Mouse (Mus musculus): Measurements from ENCODE around the gene Tenm4. TPM values are rescaled to one million over a fixed set of nuclear protein-coding genes. Genes with fewer than 3 reads are reported as not detected.

The Tenm4 gene
- polyA plus RNA-seq, 1 experiment from 2014 or later, result 62.8 TPM

DNA sequence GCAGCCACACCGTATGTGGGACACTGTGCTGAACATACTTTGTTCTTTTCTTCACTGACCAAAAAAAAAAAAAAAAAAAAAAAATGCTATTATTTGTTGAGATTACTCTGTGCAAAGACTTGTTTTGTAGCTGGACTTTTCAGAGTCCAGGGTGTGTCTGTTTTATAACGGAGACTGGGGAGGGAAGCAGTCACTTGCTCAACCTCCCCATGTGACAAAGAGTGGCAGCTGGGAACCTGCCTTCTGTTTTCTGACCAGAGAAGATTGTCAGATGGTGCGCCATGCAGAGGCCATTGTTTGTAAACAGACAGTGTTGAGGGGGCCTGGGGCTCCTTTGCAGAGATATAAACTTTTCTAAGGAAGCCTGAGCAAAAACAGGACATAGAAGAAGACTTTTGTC, 17.0 kb upstream of the Tenm4 start:
- ATAC-seq (ENCODE audit: insufficient number of reproducible peaks, insufficient read depth, low FRiP score, low TSS enrichment), result no peak
- Histone ChIP-seq H3K4me1 (no peaks in the 10 kb centered on the region), H3K27me3 (no peaks in the 10 kb centered on the region)

DNA sequence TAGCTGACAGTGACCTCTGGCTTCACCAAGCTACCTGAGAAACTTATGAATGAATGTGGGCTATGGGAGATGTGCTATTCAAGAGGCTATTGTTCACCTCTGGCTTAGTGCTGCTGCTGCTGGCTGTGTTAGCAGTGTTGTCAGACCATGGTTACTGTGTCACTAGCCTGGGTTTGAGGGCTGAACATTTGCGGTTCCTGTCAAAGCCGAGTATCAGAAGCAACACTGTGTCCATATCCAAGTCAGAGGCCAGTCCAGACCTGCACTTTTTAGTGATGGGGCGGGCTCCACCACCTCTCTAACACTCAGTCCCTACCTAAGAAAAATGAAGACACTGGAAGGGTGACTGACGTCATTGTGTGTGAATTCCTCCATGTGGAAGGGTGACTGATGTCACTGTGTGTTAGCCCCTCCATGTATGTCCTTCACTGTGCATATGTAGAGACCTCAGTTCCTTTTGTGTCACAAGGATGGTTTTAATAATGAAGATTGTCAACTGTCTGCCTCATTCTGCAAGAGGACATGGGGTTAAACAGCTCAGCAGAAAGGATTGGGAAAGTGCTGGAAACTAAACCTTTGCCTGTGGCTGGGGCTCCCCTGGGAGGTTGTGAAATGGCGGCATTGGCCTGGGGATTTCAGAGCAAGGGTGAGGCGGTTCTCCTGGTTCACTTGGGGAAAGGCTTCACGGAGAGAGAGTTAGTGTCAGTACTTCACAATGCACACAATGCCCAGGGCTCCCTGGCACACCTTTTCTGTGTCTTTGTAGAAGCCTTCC, 14.4 kb upstream of the Tenm4 start:
- Histone ChIP-seq H3K4me1 (no peaks in the 10 kb centered on the region), H3K4me2 (replicated peaks) (no peak overlapping the region), H3K27me3 (no peaks in the 10 kb centered on the region), H3K9ac (no peak overlapping the region), H3K27ac (no peak overlapping the region), H3K9me3 (no peaks in the 10 kb centered on the region), H3K36me3 (no peaks in the 10 kb centered on the region), H3K4me3 (no peak overlapping the region)
- no peak for ATAC-seq (ENCODE audit: insufficient number of reproducible peaks, insufficient read depth, low FRiP score, low TSS enrichment)
- WGBS, result 77% methylated on average over 7 of the region's 7 CpGs

More for the DNA sequence above, 17.0 kb upstream of the Tenm4 start:
- no peaks in the 10 kb centered on the region for H3K9me3 ChIP-seq
- no peak overlapping the region for H3K4me3 ChIP-seq
- 83% methylated on average over 3 of the region's 3 CpGs for WGBS
- H3K27ac ChIP-seq, result no peak overlapping the region
- H3K9ac ChIP-seq, result no peak overlapping the region
- no peak overlapping the region for H3K4me2 ChIP-seq (replicated peaks)
- H3K36me3 ChIP-seq, result no peaks in the 10 kb centered on the region

DNA sequence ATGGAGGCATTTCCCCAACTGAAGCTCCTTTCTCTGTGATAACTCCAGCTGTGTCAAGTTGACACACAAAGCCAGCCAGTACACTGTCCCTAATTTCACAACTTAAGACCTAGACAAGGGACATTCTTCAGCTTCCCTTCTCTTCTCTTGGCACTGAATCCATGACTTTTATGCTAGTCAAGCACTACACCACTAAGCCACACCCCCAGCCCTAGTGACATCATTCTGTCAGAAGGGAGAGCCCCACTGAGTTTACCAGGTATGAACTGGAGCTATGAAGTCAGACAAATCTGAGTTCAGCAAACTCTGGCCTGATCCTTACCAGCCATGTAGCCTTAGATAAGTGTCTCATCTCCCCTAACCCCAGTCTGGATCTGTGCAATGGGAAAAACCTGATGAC, 6.9 kb upstream of the Tenm4 start:
- no peaks in the 10 kb centered on the region for H3K9me3 ChIP-seq
- H3K4me3 ChIP-seq, result no peak overlapping the region
- H3K4me1 ChIP-seq, result 0 out of 2 replicates have a peak, but pooled peaks cover 4% of the 10 kb centered on the region
- no peak overlapping the region for H3K4me2 ChIP-seq (replicated peaks)
- no peak overlapping the region for H3K9ac ChIP-seq
- H3K27ac ChIP-seq, result no peak overlapping the region
- ATAC-seq (ENCODE audit: insufficient number of reproducible peaks, insufficient read depth, low FRiP score, low TSS enrichment), result no peak
- no peaks in the 10 kb centered on the region for H3K36me3 ChIP-seq
- H3K27me3 ChIP-seq, result no peaks in the 10 kb centered on the region

DNA sequence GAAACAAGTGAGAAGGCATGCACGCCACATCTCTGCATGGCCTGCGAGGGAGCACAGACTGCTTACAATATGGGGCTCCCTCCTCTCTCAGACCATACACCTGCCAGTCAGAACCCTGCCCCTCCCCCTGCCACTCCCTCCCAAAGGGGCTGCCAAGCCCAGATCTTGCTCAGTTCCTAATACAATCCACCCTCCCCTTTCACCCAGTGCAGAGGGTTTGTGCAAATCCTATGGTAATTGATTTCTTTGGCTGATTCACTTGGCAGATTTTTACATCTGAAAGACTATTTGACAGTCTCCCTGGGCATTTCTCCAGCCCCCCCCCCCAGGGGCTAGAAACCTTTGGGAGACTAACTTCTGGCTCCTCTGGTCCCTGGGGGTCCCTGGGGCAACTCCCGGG, 2.1 kb upstream of the Tenm4 start:
- Histone ChIP-seq H3K4me1 (peaks cover 13% of the 10 kb centered on the region; the same call in 1 of the 2 replicates), H3K9ac (no peak overlapping the region), H3K4me2 (replicated peaks) (no peak overlapping the region), H3K27ac (no peak overlapping the region), H3K27me3 (no peaks in the 10 kb centered on the region), H3K4me3 (no peak overlapping the region), H3K9me3 (no peaks in the 10 kb centered on the region), H3K36me3 (no peaks in the 10 kb centered on the region)
- no peak for ATAC-seq (ENCODE audit: insufficient number of reproducible peaks, insufficient read depth, low FRiP score, low TSS enrichment)
- WGBS, result 31% methylated on average over 3 of the region's 3 CpGs

DNA sequence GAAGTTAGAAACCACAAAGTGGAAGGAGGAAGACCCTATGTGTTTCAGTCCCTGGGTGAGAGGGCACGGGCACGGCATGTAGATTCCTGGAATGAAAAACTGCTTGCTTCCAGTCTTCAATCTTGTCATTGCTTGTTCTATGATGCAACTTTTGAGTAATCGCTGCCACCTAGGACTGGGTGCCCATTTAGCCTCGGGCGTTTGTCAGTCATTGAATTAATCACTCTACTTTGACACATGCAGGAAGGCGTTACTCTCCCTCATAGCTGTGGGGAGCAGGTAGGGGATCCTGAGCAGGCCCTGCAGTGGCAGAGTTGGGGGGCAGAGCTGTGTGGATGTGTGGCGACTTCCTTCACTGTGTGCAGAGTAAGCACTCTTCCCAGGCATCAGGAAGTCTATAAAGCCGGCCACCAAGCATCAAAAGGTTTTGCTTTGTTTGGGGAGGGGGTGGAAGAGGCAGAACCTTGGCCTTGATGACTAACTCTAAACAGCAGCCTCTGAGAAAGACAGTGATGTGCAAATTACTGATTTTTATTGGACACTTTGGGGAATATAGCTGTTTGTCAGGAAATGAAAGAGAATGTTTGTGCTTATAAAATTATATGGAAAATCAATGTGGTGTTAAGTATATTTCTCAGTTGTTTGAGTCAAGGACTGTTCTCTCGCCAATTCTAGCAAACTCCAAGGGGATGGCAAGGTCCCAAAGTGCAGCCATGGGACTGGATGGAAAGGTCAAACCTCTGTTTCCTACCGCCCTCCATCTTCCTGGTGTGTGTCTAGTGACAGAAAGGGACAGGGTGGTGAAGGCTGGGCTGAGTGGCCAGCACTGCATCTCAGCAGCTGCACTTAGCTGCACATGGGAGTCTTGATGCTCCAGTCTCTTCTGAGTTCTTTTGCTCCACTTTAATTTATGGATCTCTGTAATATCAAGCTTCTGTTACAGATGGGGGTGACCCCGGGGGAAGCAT, 834 bp downstream of the Tenm4 start:
- Histone ChIP-seq H3K36me3 (no peaks in the 10 kb centered on the region), H3K4me1 (peaks cover 13% of the 10 kb centered on the region; the same call in 1 of the 2 replicates), H3K9ac (no peak overlapping the region), H3K4me3 (no peak overlapping the region), H3K27me3 (no peaks in the 10 kb centered on the region), H3K4me2 (replicated peaks) (peak overlapping the region; percentile 16), H3K9me3 (no peaks in the 10 kb centered on the region), H3K27ac (no peak overlapping the region)
- 56% methylated on average over 11 of the region's 11 CpGs for WGBS
- ATAC-seq (ENCODE audit: insufficient number of reproducible peaks, insufficient read depth, low FRiP score, low TSS enrichment), result no peak

DNA sequence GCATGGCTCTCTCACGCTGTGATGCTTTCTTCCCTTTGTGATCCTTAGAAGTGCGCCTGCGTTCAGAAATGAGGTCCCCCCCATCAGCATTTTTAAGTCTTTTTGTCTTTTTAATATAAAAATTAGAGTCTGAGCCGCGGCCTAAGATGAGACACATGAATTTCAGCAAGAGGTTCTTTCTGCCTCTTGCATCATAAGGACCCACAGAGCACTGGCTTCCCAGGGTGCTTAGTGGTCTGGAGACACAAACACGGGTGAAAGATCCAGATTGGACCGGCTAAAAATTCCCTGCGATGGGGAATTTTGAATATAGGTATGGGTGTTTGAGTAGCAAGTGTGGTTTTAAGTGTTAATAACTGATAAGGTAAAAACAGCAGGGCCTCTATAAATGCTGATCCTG, 5.7 kb downstream of the Tenm4 start:
- Histone ChIP-seq H3K9me3 (no peaks in the 10 kb centered on the region), H3K4me1 (peaks cover 2% of the 10 kb centered on the region; the same call in 1 of the 2 replicates), H3K9ac (no peak overlapping the region), H3K4me2 (replicated peaks) (no peak overlapping the region), H3K36me3 (no peaks in the 10 kb centered on the region), H3K27ac (no peak overlapping the region), H3K4me3 (no peak overlapping the region), H3K27me3 (no peaks in the 10 kb centered on the region)
- 84% methylated on average over 8 of the region's 8 CpGs for WGBS
- ATAC-seq (ENCODE audit: insufficient number of reproducible peaks, insufficient read depth, low FRiP score, low TSS enrichment), result no peak

DNA sequence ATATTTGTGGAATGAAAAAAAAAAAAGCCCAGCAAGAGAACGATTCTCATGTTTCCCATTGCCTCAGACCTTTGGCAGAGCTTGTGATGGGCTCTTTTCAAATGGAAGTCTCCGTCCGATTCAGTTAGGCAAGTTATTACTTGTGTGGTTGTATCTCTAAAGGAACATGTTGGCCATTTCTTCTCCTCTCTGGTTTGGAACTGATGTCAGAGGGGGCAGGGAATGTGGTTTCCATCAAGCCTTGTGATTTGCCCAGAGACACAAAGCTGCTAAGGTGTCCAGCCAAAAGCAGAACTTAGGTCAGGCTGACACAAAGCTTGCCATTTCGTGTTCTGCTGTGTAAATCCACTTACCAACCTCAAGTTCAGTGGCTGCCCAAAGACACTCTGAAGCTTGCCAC, 10.7 kb downstream of the Tenm4 start:
- Histone ChIP-seq H3K4me3 (no peak overlapping the region), H3K4me1 (no peaks in the 10 kb centered on the region), H3K9ac (no peak overlapping the region), H3K27ac (no peak overlapping the region), H3K27me3 (no peaks in the 10 kb centered on the region), H3K36me3 (no peaks in the 10 kb centered on the region), H3K4me2 (replicated peaks) (no peak overlapping the region), H3K9me3 (no peaks in the 10 kb centered on the region)
- 69% methylated on average over 4 of the region's 4 CpGs for WGBS
- no peak for ATAC-seq (ENCODE audit: insufficient number of reproducible peaks, insufficient read depth, low FRiP score, low TSS enrichment)

DNA sequence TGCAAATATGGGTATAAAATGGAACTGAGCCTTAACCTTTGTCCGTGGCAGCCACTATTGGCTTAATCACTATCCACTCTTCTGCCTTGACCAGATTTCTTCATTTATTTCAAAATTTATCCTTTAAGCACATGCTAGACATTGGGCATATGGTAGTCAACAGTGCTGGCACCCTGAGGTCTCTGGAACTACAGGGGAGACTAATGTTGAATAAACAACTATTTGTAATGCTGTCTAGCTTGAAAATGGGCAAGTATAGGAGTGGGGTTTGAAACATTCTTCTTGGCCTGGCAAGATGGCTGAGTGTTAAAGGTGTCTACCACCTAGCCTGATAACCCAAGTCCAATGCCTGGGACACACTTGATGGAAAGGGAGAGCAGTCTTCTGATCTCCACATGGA, 12.1 kb downstream of the Tenm4 start:
- H3K9ac ChIP-seq, result no peak overlapping the region
- 88% methylated on average over 1 of the region's 1 CpGs for WGBS
- ATAC-seq (ENCODE audit: insufficient number of reproducible peaks, insufficient read depth, low FRiP score, low TSS enrichment), result no peak

DNA sequence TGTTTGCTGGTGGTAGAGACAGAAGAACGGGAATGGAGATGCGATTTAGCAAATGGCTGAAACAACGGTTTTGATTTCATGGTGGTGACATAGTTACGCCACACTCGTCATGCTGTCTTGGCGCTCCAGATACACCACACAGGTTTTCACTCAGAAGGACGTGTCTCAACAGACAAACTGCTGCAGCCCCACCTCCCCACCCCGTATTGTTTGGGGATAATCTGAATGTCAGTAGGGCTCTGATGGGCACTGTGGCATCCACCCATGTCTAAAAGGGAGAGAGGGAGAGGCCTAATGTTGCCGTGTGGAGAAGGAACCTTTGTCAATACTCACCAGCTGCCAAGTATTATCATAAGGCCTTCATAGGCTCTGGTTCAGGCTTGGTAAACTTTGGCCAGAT, 14.4 kb downstream of the Tenm4 start:
- no peak overlapping the region for H3K4me3 ChIP-seq
- no peaks in the 10 kb centered on the region for H3K27me3 ChIP-seq
- 81% methylated on average over 9 of the region's 9 CpGs for WGBS
- no peak overlapping the region for H3K4me2 ChIP-seq (replicated peaks)
- no peak overlapping the region for H3K27ac ChIP-seq
- no peaks in the 10 kb centered on the region for H3K9me3 ChIP-seq
- no peaks in the 10 kb centered on the region for H3K4me1 ChIP-seq
- no peak overlapping the region for H3K9ac ChIP-seq
- ATAC-seq (ENCODE audit: insufficient number of reproducible peaks, insufficient read depth, low FRiP score, low TSS enrichment), result no peak
- H3K36me3 ChIP-seq, result no peaks in the 10 kb centered on the region

More for the DNA sequence above, 12.1 kb downstream of the Tenm4 start:
- Histone ChIP-seq H3K4me3 (no peak overlapping the region), H3K9me3 (no peaks in the 10 kb centered on the region), H3K4me1 (no peaks in the 10 kb centered on the region), H3K4me2 (replicated peaks) (no peak overlapping the region), H3K36me3 (no peaks in the 10 kb centered on the region), H3K27ac (no peak overlapping the region), H3K27me3 (no peaks in the 10 kb centered on the region)

DNA sequence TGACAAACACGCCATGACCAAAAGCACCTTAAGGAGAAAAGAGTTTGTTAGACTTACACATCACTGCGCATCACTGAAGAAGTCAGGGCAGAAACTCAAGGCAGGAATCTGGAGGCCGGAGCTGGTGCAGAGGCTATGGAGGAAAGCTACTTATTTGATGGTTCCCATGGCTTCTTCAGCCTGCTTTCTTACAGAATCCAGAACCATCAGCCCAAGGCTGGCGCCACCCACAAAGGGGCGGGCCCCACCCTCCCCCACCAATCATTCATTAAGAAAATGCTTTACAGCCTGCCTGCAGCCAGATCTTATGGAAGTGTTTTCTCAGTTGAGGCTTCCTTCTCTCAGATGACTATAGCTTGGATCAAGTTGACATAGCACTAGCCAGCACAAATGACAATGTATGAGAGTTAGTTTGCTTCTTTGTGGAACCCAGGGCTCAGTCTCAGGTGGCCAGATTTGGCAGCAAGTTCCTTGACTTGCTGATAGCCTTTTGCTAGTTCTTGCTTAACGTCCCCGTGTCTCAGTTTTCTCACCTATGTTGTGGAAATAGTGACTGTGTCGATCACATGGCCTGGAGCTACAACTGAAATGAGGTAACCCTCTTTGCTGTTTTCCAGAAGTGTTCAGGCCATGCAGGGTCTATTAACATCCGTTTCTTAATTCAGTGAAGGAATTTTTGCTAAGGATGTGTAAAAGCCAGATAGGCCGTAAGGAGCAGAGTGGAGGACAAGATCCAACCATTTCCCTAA, 32.9 kb downstream of the Tenm4 start:
- Histone ChIP-seq H3K27ac (no peak overlapping the region), H3K9me3 (no peaks in the 10 kb centered on the region), H3K4me1 (peaks cover 4% of the 10 kb centered on the region; the same call in 1 of the 2 replicates), H3K27me3 (no peaks in the 10 kb centered on the region), H3K4me3 (no peak overlapping the region), H3K4me2 (replicated peaks) (no peak overlapping the region), H3K36me3 (no peaks in the 10 kb centered on the region), H3K9ac (no peak overlapping the region)
- WGBS, result 70% methylated on average over 10 of the region's 10 CpGs
- no peak for ATAC-seq (ENCODE audit: insufficient number of reproducible peaks, insufficient read depth, low FRiP score, low TSS enrichment)

DNA sequence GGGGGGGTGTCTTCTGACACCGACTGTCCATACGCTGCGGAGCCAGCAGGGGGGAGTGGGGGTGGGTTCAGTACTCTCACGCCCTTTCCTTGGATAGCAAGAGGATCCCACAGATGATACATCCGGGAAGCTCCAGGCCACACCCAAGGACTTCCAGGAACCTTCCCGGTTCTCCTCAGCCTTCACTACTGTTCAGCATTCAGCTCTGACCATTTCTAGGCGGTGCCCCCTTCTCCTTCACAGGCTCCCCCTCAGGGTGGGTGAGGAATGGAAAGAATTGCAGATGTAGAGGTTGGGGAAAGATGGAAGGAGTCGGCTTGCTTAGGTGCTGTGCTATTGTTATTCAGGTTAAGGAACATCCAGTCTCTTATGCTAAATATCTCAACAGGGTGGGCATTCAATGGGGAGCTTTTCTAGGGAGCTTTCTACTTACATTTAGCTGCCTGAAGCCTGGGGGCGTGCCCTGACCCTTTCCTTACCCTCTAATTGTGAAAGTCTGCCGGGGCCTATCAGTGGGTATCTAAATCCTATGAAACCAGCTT, 33.8 kb downstream of the Tenm4 start:
- Histone ChIP-seq H3K4me2 (replicated peaks) (no peak overlapping the region), H3K4me3 (no peak overlapping the region), H3K27ac (no peak overlapping the region), H3K9me3 (no peaks in the 10 kb centered on the region), H3K9ac (no peak overlapping the region), H3K4me1 (peaks cover 4% of the 10 kb centered on the region; the same call in 1 of the 2 replicates), H3K36me3 (no peaks in the 10 kb centered on the region), H3K27me3 (no peaks in the 10 kb centered on the region)
- ATAC-seq (ENCODE audit: insufficient number of reproducible peaks, insufficient read depth, low FRiP score, low TSS enrichment), result no peak
- WGBS, result 25% methylated on average over 10 of the region's 10 CpGs

Data from embryonic facial prominence, embryonic 12.5 days (tissue).